Mouse (Mus musculus) cerebellum, adult 11-12 months (tissue): ENCODE measurements around the gene Ankzf1.
"Not testable (repeated sequence)": the region's sequence is repeated elsewhere in the genome, so short reads cannot be mapped to it uniquely, and the experiment has no call there.

Experiments used
- DNase-seq: peaks from one replicate; pipeline ENCODE4 v3.0.0; 2022

The Ankzf1 gene

DNA sequence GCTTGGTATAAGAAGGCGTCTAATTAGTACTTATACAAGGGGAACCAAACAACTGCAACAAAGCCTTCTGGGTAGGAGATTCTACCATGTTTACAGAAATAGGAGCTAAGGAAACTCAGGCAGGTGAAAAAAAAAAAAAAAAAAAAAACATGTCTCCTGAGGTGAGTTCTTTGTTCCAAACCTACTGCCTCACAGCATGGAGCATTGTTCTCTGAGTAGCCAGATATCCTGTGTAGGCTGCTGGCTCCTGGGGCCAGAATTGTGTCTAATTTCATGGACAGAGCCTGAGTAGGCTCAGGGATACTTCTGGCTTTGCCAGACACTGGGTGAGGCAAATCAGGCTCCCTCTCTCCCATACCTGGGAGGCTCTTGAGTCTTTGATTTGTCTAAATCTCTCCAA lies 35.7 kb downstream of the Ankzf1 start:
- DNase-seq, result no peak

GRCm38 (mm10) chr1:75229158-75229557 lies 37.2 kb downstream of the Ankzf1 start:
- DNase-seq, result no peak

DNA sequence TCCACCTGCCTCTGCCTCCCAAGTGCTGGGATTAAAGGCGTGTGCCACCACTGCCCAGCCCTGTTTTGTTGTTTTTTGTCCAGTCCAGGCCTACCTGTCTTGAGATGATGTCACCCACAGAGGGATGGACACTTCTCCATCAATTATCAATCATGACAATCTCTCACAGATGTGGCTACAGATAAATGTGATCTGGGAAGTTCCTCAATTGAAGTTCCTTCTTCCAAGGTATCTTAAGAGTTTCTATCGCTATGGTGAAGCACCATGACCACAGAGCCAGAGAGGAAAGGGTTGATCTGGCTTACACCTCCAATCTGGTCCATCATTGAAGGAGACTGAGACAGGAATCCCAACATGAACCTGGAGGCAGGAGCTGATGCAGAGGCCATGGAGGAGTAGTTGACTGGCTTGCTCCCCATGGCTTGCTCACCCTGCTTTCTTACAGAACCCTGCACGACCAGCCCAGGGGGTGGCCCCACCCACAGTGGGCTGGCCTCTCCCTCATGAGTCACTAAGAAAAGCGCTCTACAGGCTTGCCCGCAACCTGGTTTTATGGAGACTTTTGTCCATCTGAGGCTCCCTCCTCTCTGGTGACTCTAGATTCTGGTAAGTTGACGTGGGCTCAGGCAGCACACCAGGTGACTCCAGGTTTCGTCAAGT lies 38.5 kb downstream of the Ankzf1 start:
- DNase-seq, result no peak

DNA sequence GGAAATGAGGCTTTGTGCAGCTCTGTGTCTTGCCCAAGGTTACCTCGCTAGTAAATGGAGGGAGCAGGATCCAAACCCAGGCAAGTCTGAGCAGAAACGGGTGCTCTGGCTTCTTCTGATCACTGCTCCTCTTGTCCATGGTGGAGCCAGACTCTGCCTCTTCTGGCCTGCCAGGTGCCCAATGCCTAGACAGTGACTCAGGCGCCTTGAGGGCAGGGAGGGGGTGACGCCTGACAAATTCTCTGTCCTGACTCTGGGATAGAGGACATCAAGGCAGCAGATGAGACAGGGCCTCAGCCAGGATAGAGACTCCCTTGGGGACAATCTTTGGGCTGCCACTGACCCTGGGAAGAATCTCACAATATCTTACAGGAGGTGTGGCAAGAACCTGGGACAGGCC lies 39.3 kb downstream of the Ankzf1 start:
- DNase-seq, result no peak

DNA sequence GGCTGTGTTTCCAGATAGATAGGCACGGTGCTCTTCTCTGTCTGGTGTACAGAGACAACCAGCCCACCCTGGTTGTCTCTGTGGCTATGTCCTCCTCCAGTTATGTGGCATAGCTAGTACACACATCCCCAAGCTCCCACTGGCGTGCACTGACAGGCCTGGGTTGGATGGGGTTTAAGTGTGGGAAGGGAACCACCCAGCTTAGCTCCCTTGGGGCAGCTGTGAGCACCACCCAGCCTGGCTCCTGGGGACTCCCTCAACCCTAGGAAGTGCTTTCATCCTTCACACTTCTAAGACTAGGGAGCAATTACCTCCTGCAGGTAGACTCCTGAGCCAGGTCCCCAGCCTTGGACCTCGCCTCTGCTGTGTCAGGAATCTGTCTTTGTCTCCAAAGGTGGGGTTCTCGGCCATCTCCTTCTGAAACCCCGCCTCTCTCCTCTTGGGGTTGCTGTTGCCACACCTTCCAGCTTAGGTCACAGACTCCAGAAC lies 39.8 kb downstream of the Ankzf1 start, which contains the start of gene A630095N17Rik:
Gene A630095N17Rik (minus strand): TSS at position 439 of the 489 bp plus-strand sequence.
- no peak for DNase-seq

GRCm38 (mm10) chr1:75232489-75232888 lies 40.5 kb downstream of the Ankzf1 start:
- not testable (repeated sequence) for DNase-seq

- DNase-seq, result peak; percentile 84
These were observed 42.7 kb downstream of the Ankzf1 start for GRCm38 (mm10) chr1:75234606-75235005.

DNA sequence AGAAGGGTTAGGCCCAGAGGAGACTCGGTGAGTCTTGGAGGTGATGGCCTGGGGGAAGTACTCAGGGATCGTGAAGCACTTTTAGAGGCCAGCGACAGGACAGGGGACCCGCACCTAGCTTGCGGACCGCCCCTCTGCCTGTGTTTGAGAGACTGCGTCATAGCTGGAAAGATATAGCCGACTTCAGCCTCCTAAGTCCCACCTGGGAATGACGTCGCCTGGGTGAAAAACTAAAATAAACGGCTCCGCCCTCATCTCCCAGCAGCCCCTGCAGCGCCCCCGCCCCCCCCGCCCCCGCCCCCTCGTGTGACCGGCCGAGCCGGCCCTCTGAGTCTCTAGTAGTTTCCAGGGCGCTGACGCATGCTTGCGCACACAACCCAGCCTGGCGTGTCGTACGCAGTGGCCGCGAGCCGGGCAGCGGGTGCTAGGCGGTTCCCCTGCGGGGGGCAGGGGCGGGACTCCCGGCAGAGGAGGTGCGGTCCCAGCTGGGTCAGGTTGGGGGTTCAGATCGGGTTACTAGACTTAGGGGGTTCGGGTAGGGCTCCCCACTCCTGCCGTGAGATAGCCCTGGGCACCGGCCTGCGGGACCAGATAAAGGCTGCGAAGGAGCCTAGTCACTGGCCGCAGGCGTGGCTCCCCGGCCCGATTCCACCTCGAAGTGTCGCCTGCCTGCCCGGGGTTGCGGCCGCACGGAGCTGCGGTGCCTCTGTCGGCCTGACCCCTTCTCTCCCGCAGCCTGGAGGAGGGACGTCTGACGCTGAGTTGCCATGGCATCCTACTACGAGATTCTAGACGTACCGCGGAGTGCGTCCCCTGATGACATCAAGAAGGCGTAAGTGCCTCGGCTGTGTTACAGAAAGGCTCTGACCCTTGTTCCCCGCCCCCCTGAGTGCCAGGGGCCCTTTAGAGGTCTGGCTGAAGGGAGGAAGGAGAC lies 44.4 kb downstream of the Ankzf1 start, which contains the start of gene Dnajb2:
Gene Dnajb2 (plus strand): TSS at position 290 of the 934 bp plus-strand sequence.
- peak; percentile 93 for DNase-seq

GRCm38 (mm10) chr1:75239591-75239990 lies 47.6 kb downstream of the Ankzf1 start:
- DNase-seq, result peak; percentile 63

DNA sequence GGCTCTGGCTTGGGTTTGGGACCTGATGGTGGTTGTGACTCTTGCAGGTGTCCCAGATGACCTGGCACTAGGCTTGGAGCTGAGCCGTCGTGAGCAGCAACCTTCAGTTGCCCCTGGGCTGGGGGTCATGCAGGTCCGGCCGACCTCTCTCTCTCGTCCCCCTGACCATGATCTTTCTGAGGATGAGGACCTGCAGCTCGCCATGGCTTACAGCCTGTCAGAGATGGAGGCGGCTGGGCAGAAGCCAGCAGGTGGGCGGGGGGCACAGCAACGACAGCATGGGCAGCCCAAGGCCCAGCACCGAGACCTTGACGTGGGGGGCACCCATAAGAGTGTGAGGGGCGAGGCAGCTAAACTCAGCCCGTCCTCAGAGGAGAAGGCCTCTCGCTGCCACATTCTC lies 51.5 kb downstream of the Ankzf1 start:
- DNase-seq, result no peak

DNA sequence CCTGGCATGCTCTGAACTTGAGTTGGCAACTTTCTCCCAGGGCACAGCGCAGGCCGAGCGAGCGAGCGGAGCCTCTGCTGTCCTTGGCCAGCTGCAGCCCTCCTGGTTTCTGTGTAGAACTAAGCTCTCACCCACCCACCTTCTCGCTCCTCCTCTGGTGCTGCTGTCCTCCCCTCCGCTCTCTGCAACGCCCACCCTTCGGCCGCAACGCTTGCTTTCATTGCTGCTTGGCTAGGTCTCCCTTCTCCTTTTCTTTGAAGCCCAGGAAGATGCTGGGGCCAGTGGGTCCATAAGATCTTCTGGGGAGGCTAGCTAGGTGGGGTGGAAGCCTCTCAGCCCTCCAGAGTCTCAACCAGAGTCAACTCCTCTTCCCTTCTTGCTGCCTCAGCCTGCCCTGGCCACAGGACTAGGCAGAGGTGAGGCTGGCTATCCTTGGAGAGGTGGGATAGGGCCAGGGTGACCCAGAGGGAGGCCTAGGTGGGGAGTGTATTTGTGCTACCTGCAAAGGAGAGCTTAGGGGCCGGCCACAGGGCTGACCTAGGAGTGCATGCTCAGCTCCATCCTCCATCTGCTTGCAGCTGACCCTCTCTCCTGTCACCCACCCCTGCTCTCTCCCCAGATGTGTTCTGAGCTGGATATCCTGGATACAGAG lies 52.4 kb downstream of the Ankzf1 start:
- no peak for DNase-seq

DNA sequence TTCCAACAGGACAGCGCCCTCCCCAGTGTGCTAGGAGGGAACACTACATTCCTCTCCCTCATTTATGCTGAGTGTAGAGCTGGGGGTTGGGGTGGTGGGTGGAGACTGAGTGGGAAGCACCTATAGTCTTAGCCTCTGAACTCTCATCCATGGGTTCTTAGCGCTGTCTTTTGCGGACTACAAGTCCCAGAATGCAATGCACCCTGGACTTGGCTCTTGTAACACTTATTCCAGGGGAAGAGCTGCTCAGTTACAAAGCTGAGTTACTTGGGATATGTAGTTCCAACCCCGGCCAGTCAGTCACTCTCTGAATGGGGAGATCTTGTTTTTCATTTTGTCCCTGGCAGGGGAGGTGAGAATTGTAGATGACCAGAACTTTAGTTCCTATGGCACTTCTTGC lies 52.9 kb downstream of the Ankzf1 start:
- DNase-seq, result peak; percentile 66

DNA sequence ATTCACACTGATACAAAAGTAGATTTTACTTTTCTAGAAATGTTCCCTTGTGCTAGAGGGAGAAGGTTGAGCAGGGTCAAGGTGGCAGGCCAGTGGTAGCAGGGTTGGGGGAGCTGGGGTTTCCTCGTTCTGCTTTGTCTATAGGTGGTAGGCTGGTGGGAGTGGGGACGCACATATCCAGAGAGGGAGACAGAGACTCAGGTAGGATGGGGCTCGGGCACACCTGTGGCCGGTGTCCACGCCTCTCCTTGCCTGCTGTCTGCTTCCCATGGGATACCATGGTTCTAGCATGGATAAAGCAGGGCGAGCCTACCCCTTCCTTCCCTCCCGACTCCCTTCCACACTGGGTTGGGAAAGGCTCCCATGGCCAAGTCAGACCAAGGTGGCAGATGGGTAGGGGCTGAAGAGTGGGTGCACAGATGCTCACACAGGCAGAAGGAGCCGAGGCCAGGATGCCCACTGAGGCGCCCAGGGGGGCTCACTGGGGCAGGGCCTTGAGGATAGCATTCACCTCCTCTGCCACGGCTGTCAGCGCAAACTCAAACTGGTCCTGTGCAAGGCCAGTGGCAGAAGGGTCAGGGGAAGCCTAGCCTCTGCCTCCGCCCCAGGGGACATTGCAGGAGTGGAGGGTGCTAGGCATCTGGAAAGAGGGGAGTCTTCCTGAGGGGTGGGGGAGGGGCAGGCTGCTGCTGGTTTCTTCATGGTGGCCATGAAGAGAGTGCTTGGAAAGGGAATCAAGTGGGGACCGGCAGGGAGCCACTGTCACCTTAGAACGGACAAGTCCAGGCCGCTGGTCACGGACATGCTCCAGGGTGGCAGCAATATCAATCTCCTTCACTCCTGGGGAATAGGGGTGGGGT lies 55.4 kb downstream of the Ankzf1 start:
- DNase-seq, result no peak

GRCm38 (mm10) chr1:75248041-75248772 lies 56.3 kb downstream of the Ankzf1 start:
- peak; percentile 64 for DNase-seq
